Mouse (Mus musculus) lung, adult 2 months (tissue): ENCODE results near the gene Ddx58.

ENCODE experiments used
- CTCF ChIP-seq: fragments of 200-500 bp; IDR thresholded peaks from 2 replicates; pipeline ENCODE4 v1.5.1; 2011; ENCODE audit warnings: mild to moderate bottlenecking, low read length, control low read depth; ENCODE audit not compliant: insufficient read depth
- POLR2A ChIP-seq: fragments of 200-500 bp; IDR thresholded peaks from 2 replicates; pipeline ENCODE4 v1.6.1; 2011; ENCODE audit warnings: low read depth, mild to moderate bottlenecking, control low read depth, low read length, borderline replicate concordance; ENCODE audit errors: extremely low read depth

- TF ChIP-seq CTCF: no peak
- no peak for TF ChIP-seq POLR2A
Measured at GRCm38 (mm10) chr4:40287415-40287814, 47.8 kb upstream of the Ddx58 start.
